Comparison of ENCODE assay signal across 8 mouse cellular contexts in the genomic region with DNA sequence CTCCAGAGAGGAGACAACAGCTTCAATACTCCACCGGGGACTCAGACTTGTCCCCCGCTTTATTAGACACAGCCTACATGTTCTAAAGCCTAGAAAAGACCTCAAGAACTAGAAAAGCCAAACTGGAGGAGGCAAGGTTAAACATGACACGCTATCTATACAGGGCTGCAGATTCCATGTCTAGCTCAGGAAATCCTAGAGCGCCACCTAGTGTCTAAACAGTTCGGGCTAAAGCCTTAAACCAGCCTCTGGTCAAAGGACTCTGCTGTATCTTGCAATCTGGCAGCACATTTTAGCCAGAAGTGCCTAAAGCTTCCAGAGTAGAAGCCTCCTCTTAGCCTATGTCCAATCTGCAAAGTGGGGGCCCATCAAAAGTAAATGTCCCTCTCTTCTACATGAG. TPM values are rescaled to one million over a fixed set of nuclear protein-coding genes. Genes with fewer than 3 reads are reported as not detected.
DNase-seq lines count a peak whose midpoint lies in the region; ATAC-seq lines count a peak whose summit lies in the region.

No protein-coding gene starts in this region.

- H3K4me3 ChIP-seq in forebrain, embryonic 16.5 days (replicated peaks; ENCODE audit: low read length) = no peak overlapping the region
- no peak overlapping the region for H3K4me3 ChIP-seq in hindbrain, embryonic 12.5 days

- H3K36me3 ChIP-seq in forebrain, embryonic 16.5 days (ENCODE audit: control insufficient read depth, insufficient read depth) = no peaks in the 10 kb centered on the region
- H3K36me3 ChIP-seq in hindbrain, embryonic 12.5 days = no peaks in the 10 kb centered on the region

- H3K9me3 ChIP-seq in forebrain, embryonic 16.5 days (ENCODE audit: control insufficient read depth, low read length) = no peaks in the 10 kb centered on the region
- no peaks in the 10 kb centered on the region for H3K9me3 ChIP-seq in hindbrain, embryonic 12.5 days (replicated peaks)

- H3K27ac ChIP-seq in forebrain, embryonic 16.5 days (ENCODE audit: low read length) = no peak overlapping the region
- no peak overlapping the region for H3K27ac ChIP-seq in hindbrain, embryonic 12.5 days

- H3K4me1 ChIP-seq in forebrain, embryonic 16.5 days (replicated peaks; ENCODE audit: control insufficient read depth, insufficient read depth, low read length) = no peaks in the 10 kb centered on the region
- H3K4me1 ChIP-seq in hindbrain, embryonic 12.5 days = no peaks in the 10 kb centered on the region; the same call in 1 of the 2 replicates

- peak; percentile 83 for ATAC-seq in forebrain, embryonic 16.5 days
- peak; percentile 69; the same call in 1 of the 2 replicates for ATAC-seq in hindbrain, embryonic 12.5 days (ENCODE audit: low FRiP score)

- peak; percentile 61 for DNase-seq in Muller cell, postnatal 12 days (ENCODE audit: inconsistent ontology term)
- DNase-seq in cerebellum, adult 11-12 months = peak; percentile 82
- peak; percentile 52 for DNase-seq in layer of hippocampus, adult 9-11 months
- peak; percentile 83 for DNase-seq in lung, postnatal 10 days
- DNase-seq in retina, adult 2 months (ENCODE audit: low read depth, low spot score) = peak; percentile 57
- DNase-seq in thymus, postnatal 36 days = peak; percentile 35 to 41

- no peak overlapping the region; the same call in 1 of the 2 replicates for H3K9ac ChIP-seq in forebrain, embryonic 16.5 days (replicated peaks; ENCODE audit: low read depth, low read length)
- H3K9ac ChIP-seq in hindbrain, embryonic 12.5 days = no peak overlapping the region

- H3K27me3 ChIP-seq in forebrain, embryonic 16.5 days (replicated peaks; ENCODE audit: control insufficient read depth, insufficient read depth, low read length) = no peaks in the 10 kb centered on the region
- no peaks in the 10 kb centered on the region for H3K27me3 ChIP-seq in hindbrain, embryonic 12.5 days

- H3K4me2 ChIP-seq in forebrain, embryonic 16.5 days (ENCODE audit: low read length) = no peak overlapping the region
- no peak overlapping the region for H3K4me2 ChIP-seq in hindbrain, embryonic 12.5 days (replicated peaks)

- 8% methylated on average over 5 of the region's 5 CpGs for WGBS in forebrain, embryonic 16.5 days
- 13% methylated on average over 5 of the region's 5 CpGs for WGBS in hindbrain, embryonic 12.5 days

RNA-seq across cellular contexts. Expression of a gene that starts 15.1 kb away (rescaled TPM):
- polyA plus RNA-seq in forebrain, embryonic 16.5 days (2015; fragmentation: Nextera tagmentation; extraction: Ambion mirVana) = 0.98 and 1.6 TPM in 2 replicates
- 1.4 and 1.9 TPM in 2 replicates for polyA plus RNA-seq in hindbrain, embryonic 12.5 days (2016; fragmentation: Nextera tagmentation; extraction: Ambion mirVana)

RNA-seq across cellular contexts. Expression of a gene that starts 15.2 kb away (rescaled TPM):
- 2.1 and 3.0 TPM in 2 replicates for polyA plus RNA-seq in forebrain, embryonic 16.5 days (2015; fragmentation: Nextera tagmentation; extraction: Ambion mirVana)
- polyA plus RNA-seq in hindbrain, embryonic 12.5 days (2016; fragmentation: Nextera tagmentation; extraction: Ambion mirVana) = 1.3 and 1.6 TPM in 2 replicates
